Comparison of ENCODE assay signal across 8 mouse cellular contexts in genomic region chr16:50428871-50429691, GRCm38 (mm10). TPM values are rescaled to one million over a fixed set of nuclear protein-coding genes. Genes with fewer than 3 reads are reported as not detected.
A peak's percentile ranks its signal among the peaks of the same experiment; 100 is the strongest.
DNase-seq lines count a peak whose midpoint lies in the region; ATAC-seq and TF ChIP-seq lines count a peak whose summit lies in the region.

No protein-coding gene starts in this region.

- peak overlapping the region; percentile 89 for H3K9ac ChIP-seq in hindbrain, embryonic 16.5 days (ENCODE audit: low read depth, low read length)
- H3K9ac ChIP-seq in limb, embryonic 15.5 days, result peak overlapping the region; percentile 95

- TF ChIP-seq POLR2A in embryonic fibroblast, embryonic 13.5 days (IDR thresholded peaks at IDR 0.05; ENCODE audit: low read depth, low read length), result no peak
- no peak for TF ChIP-seq POLR2A in myocyte (IDR thresholded peaks at IDR 0.05; ENCODE audit: insufficient read length, low read depth)

- peak overlapping the region; percentile 62 for H3K4me3 ChIP-seq in embryonic fibroblast, embryonic 13.5 days (ENCODE audit: insufficient read depth, low read length)
- peak overlapping the region; percentile 83 for H3K4me3 ChIP-seq in hindbrain, embryonic 16.5 days (ENCODE audit: low read length)
- peak overlapping the region; percentile 92 for H3K4me3 ChIP-seq in limb, embryonic 15.5 days
- H3K4me3 ChIP-seq in myocyte, result peak overlapping the region; percentile 93

- H3K79me2 ChIP-seq in myocyte (ENCODE audit: control insufficient read depth, insufficient read depth), result peaks cover 5% of the 10 kb centered on the region

- ATAC-seq in hindbrain, embryonic 16.5 days, result 0 out of 2 replicates have a peak, but pooled peaks have one; percentile 5
- no peak for ATAC-seq in limb, embryonic 15.5 days (ENCODE audit: insufficient number of reproducible peaks, low FRiP score, low TSS enrichment, low read depth)

- peak; percentile 4 to 11 for DNase-seq in layer of hippocampus, postnatal 14 days (ENCODE audit: low spot score in 2 of 2)
- DNase-seq in layer of hippocampus, adult 9-10 months (ENCODE audit: low spot score), result no peak
- DNase-seq in adrenal gland, postnatal 36 days, result peak; percentile 15 to 26
- DNase-seq in urinary bladder, postnatal 25 days (ENCODE audit: low spot score), result peak; percentile 10

- H3K9me3 ChIP-seq in hindbrain, embryonic 16.5 days (ENCODE audit: control insufficient read depth, low read length), result no peaks in the 10 kb centered on the region
- H3K9me3 ChIP-seq in limb, embryonic 15.5 days, result no peaks in the 10 kb centered on the region

- 5% methylated on average over 23 of the region's 23 CpGs for WGBS in hindbrain, embryonic 16.5 days
- 5% methylated on average over 23 of the region's 23 CpGs for WGBS in limb, embryonic 15.5 days

- peak overlapping the region; percentile 95 for H3K4me2 ChIP-seq in hindbrain, embryonic 16.5 days (ENCODE audit: low read length)
- H3K4me2 ChIP-seq in limb, embryonic 15.5 days, result peak overlapping the region; percentile 96
- H3K4me2 ChIP-seq in myocyte (ENCODE audit: low read depth), result peak overlapping the region; percentile 76

- no peak for TF ChIP-seq CTCF in embryonic fibroblast, embryonic 13.5 days (IDR thresholded peaks at IDR 0.05; ENCODE audit: borderline replicate concordance, insufficient read depth, low read length)

- no peaks in the 10 kb centered on the region for H3K4me1 ChIP-seq in embryonic fibroblast, embryonic 13.5 days (ENCODE audit: control insufficient read depth, insufficient read depth, low read length)
- H3K4me1 ChIP-seq in hindbrain, embryonic 16.5 days (ENCODE audit: control insufficient read depth, insufficient read depth, low read depth, low read length), result peaks cover 3% of the 10 kb centered on the region
- H3K4me1 ChIP-seq in limb, embryonic 15.5 days, result peaks cover 12% of the 10 kb centered on the region

- no peaks in the 10 kb centered on the region for H3K36me3 ChIP-seq in hindbrain, embryonic 16.5 days (ENCODE audit: control insufficient read depth, insufficient read depth, low read length)
- H3K36me3 ChIP-seq in limb, embryonic 15.5 days, result no peaks in the 10 kb centered on the region
- no peaks in the 10 kb centered on the region for H3K36me3 ChIP-seq in myocyte (ENCODE audit: control insufficient read depth, insufficient read depth)

- H3K27me3 ChIP-seq in hindbrain, embryonic 16.5 days (replicated peaks; ENCODE audit: control insufficient read depth, insufficient read depth, low read length), result no peaks in the 10 kb centered on the region
- H3K27me3 ChIP-seq in limb, embryonic 15.5 days, result no peaks in the 10 kb centered on the region
- H3K27me3 ChIP-seq in myocyte (ENCODE audit: control insufficient read depth, insufficient read depth, insufficient read length), result no peaks in the 10 kb centered on the region

- H3K27ac ChIP-seq in embryonic fibroblast, embryonic 13.5 days (ENCODE audit: insufficient read depth, low read length), result no peak overlapping the region
- H3K27ac ChIP-seq in hindbrain, embryonic 16.5 days (ENCODE audit: low read depth, low read length), result peak overlapping the region; percentile 66
- H3K27ac ChIP-seq in limb, embryonic 15.5 days, result no peak overlapping the region

- H3ac ChIP-seq in myocyte (ENCODE audit: control insufficient read depth, insufficient read length), result peak overlapping the region; percentile 38

TF ChIP-seq in myocyte, 11 proteins besides CTCF, POLR2A, EP300 and RAD21:
- TF ChIP-seq MYOD1 (IDR thresholded peaks at IDR 0.05; ENCODE audit: control insufficient read depth in 1 of 3, insufficient read length in 2 of 3, low read depth in 2 of 3) (no peak), E2F4 (IDR thresholded peaks at IDR 0.05; ENCODE audit: insufficient read depth) (no peak), POLR2AphosphoS2 (IDR thresholded peaks at IDR 0.05; ENCODE audit: insufficient read length, low read depth) (no peak), CEBPB (IDR thresholded peaks at IDR 0.05; ENCODE audit: insufficient read depth, poor library complexity, severe bottlenecking) (no peak)

RNA-seq across cellular contexts. Expression of gene Bbx, which starts 3.1 kb away (rescaled TPM):
- total RNA-seq in layer of hippocampus, postnatal 14 days (2021), result 10 to 100 TPM; 17.4 to 18.9 TPM
- total RNA-seq in adrenal gland, postnatal 36 days (2021), result 10 to 100 TPM; 32.2 to 42.8 TPM
- polyA plus RNA-seq in embryonic fibroblast, embryonic 13.5 days (2011; ENCODE audit: insufficient read length, low read depth, missing spikeins), result 44.0 and 47.4 TPM in 2 replicates
- 20.2 and 20.3 TPM in 2 replicates for polyA plus RNA-seq in hindbrain, embryonic 16.5 days (2015; fragmentation: Nextera tagmentation; extraction: Ambion mirVana)
- polyA plus RNA-seq in limb, embryonic 15.5 days (2015; fragmentation: Nextera tagmentation; extraction: Ambion mirVana), result 40.5 and 43.0 TPM in 2 replicates
- polyA plus RNA-seq in myocyte (2012; fragmentation: generic; extraction: Trizol), result 4.6 TPM
